Mouse (Mus musculus): Measurements from ENCODE around the gene Pou2f1.

The Pou2f1 gene

DNA sequence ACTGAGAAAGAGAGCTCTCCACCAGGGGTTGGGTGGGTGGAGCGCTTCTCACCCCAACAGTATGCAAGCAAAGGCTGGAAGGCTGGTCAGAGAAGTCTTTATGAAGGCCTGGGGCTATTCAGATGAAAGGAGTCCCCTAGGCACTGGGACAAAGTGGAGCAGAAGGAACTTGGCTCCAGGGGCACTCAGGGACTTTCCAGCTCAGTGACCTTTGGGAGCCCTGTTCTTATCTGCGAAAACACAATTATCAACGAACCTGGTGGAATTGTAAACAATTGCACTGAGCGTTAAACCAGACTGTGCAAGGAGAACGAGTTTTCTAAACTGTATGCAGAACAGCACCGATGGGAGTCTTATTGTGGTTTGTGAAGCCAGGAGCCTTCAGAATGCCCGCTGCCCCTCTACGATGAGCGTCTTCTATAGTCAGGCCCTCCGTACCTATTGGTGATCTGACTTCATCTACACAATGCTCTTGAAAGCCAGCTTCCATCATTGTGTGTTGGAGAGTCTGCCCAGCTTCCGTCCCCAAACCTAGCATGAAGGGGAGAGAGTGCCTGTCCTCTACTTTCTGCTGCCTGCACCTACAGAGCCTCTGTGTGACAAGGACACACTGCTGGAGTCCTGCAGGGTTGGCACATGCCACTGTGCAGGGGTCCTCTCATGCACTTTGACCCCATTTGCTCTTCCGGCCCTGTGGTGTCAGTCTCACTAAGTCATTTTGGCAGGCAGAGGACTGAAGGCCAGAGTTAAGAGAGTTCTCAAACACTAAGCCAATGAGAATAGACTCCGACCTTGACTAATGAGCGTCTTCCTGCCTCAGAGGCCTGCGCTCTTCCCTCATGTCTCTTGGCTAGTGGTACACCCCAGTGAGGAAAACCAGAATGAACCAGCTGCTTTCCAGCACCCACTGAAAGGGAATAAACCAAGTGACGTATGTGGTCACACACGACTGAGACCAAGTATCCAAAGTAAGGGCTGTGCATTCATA lies 152.7 kb downstream of the Pou2f1 start:
- in situ Hi-C loops (cut with MboI, MseI), result no loop called here

DNA sequence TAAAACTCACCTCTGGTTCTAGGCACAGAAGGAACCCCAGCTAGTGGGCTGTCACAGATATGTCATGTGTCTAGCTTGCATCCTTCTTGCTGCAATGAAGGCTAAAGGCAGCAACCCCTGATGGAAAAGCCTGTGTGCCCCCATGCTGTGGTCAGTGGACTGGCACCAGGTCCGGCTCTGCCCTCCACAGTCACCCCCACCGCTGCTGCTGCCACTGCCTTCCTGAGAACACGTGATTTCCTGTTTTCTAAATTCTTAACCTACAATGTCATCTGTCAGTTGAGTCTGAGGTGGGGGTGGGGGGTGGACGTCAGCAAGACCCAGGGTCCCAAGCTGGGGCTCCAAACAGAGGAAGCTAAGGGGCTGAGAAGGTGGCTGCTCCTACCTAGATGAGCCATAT lies 153.6 kb downstream of the Pou2f1 start:
- in situ Hi-C loops (cut with MboI, MseI), result no loop called here

DNA sequence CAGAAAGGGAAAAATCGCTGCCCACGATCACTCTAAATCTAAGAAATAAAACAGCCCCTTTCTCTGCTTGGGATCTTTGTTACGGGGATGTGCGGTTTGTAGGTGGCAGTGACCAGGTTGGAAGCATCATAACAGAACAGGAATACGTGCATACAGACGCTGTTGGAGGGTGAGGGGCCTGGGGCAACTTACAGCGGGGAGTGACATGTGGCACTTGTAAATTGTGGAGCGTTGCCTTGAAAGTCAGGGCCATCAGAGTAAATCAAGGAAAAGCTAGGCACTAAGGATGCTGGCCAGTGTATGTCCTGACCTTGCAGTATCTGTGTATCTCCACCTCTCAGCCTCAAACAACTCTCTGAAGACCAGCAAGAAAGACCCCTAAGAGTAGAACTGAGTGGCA lies 154.1 kb downstream of the Pou2f1 start:
- in situ Hi-C loops (cut with MboI, MseI), result no loop called here

DNA sequence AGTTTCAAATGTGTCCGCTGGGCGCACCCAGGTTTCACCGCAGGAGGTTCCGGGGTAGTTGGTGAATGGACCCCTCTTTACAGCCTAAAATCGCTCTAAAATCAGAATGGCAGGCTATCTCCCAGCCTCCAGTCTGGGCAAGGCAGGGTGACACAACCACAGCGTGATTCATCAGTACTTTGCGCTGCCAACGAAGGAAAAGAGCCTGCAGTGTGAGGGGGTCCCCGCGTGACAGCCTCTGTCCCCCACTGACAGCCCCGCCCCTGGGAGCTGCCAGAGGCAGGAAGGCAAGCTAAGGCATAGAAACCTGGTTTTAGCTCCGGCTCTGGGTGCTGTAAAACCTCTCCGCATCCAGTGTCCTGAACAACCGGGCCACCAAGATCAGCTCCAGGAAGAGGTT lies 157.1 kb downstream of the Pou2f1 start:
- in situ Hi-C loops (cut with MboI, MseI), result no loop called here

DNA sequence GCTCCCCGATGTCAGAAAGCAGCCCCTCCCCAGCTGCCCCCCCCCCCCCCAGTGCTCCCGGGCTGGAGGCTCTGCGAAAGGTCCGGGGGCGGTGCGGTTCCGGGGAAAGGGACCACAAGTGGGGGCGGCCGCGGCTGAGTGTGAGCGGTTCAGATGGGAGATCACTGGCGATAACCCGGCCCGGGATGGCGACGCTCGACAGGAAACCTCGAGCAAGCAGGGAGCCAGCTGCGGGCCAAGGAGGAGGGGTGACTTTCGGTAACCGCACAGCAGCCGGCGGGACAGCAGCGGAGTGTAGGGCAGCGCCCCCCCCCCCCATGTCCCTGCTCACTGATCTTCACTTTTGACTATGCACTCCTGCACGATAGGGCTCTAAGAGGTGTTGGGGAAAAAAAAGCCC lies 157.5 kb downstream of the Pou2f1 start:
- in situ Hi-C loops (cut with MboI, MseI), result loop anchor here (5.0 kb wide), 1 partner anchor 38 kb away; no protein-coding TSS in a partner anchor

DNA sequence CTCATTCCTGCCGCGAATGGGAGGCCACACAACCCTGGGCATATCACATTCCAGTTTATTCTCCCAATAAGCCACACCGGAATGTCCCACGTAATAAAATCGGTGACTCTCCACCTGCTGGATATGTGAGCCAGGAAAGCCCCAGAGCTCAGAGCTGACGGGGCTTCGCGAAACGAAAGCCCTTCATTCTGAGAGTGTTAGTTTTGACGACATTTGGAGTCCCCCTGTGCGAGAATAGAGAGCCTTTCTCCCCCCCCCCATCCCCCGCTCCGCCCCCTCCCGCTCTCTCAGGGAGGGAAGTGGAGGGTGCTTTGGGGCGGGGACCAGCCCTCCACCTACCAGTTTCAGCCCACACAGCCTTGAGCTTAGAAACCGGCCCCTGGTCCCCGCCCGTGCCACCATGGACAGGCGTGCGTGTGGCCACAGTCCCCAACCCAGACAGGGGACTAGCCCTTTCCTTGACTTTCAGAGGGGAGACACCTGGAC lies 158.0 kb downstream of the Pou2f1 start:
- in situ Hi-C loops (cut with MboI, MseI), result loop anchor here (5.0 kb wide), 1 partner anchor 37 kb away; no protein-coding TSS in a partner anchor

DNA sequence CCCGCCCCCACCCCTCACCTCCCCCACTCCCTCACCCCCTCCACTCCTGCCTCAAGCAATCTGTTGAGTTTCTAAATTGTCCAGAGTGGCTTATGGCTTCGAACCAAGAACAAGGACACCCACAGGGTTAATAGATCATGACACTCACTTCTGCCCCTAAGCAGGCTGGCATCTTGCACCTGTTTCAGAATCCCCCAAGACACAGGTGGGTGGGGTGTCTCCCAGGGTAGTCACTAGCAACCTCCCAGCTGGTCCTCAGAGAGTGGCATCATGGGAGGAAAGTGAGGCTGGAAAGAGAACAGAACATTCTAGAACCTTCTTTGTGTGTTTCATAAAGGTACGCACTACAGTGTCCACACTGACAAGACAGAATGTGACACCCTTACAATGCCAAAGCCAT lies 158.9 kb downstream of the Pou2f1 start:
- in situ Hi-C loops (cut with MboI, MseI), result loop anchor here (5.0 kb wide), 1 partner anchor 36 kb away; no protein-coding TSS in a partner anchor

DNA sequence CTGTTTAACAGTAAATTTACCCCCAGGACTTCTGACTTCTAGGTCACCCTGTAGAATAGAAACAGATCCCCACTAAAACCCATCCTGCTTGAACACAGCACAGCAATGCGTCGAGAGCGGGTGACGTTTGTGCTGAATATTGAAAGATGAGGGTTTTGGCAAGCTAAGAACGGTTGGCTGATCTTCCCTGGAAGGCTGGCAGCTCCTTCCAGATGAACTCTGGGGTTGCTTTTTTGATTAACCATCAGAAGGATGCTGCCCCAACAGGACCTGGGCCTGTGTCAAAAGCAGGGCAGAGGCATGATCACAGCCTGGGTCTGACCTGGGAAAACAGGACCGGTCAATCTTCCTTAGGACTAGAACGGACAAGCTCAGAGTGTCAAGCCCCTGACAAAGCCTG lies 160.3 kb downstream of the Pou2f1 start:
- in situ Hi-C loops (cut with MboI, MseI), result loop anchor here (5.0 kb wide), 1 partner anchor 35 kb away; no protein-coding TSS in a partner anchor

DNA sequence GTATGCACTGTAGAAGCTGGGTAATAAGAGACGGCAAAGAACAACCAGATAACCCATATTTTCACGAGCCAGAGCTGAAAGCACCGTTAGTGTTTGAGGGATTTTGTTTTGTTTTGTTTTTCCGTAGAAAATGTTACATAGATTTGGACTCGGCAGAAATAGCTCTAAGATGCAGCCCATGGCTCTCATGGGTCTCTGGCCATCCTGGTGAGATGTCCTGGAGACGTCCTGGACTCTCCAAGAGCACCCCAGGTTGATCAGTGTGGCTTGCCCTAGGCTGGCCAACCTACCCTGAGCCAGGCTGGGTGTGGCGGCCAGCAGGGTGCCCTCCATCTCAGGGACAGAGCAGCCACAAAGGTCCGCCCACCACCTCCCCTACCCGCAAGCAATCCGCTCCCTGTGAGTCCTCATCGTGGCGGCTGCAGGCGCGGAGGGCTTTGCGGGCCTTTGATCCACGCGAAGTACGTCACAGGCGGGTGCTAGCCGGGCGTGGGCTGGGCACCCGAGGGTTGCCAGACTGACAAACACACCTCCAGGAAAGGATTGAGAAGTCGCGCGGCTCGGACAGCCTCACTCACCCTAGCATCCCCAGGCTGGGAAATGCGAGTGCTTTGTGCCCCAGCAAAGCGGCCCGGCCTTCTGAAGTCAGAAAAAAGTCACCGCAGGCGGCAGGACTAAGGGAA lies 161.8 kb downstream of the Pou2f1 start:
- in situ Hi-C loops (cut with MboI, MseI), result loop anchor here (5.0 kb wide), 1 partner anchor 33 kb away; no protein-coding TSS in a partner anchor

DNA sequence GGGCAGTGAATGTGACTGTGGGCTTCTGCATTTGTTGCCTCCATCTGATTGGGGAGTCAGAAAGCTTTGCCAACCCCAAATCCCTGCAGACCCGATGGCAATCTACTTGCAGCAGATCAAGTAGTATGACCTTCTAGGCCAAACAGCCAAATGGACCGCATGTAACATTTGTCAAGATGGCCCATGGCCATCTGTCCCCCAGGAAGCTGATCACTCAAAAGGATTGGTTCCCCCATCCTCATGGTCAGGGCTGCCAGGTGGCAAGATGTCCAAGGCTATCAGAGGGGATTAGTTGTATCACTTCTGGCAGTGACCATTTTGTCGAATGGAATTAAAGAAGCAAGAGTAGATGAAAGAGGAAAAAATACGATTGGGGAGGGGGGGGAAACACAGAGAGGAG lies 163.3 kb downstream of the Pou2f1 start:
- in situ Hi-C loops (cut with MboI, MseI), result no loop called here

DNA sequence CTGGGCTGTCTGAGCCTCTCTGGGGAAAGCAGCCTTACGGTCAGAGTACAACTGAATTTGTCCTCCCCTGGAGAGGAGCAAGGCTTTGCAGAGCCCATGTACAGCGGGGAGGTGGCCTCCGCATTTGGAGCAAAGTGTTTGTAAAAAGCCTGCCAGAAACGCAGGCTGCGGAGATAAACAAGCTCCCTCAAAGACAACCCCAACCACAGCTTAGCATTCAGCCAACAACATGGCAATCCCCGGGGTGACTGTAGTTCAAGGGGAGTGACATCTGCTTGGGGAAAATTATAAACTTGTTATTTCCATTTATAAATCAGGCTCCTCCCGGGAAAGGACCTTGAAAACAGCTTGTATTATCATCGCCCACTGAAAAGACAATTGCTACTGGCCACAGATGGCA lies 164.9 kb downstream of the Pou2f1 start:
- in situ Hi-C loops (cut with MboI, MseI), result no loop called here

DNA sequence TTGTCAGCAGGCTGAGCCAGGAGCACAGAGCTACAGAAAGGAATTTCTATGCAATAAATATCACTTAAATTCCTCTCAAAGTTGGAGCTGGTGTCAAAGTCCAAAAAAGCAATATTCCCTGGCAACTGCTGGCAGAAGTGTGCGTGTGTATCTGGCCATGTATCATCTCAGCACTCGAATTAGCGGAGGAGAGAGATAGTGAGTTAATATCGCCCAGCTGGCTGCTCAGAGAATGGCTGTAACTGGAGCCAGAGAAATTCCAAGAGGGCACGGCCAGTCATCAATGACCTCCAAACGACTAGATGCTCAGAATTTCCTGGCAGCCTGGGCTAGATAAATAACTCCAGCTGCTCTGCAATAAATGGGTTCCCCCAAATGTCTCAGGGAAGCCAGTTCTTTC lies 166.0 kb downstream of the Pou2f1 start:
- in situ Hi-C loops (cut with MboI, MseI), result no loop called here

DNA sequence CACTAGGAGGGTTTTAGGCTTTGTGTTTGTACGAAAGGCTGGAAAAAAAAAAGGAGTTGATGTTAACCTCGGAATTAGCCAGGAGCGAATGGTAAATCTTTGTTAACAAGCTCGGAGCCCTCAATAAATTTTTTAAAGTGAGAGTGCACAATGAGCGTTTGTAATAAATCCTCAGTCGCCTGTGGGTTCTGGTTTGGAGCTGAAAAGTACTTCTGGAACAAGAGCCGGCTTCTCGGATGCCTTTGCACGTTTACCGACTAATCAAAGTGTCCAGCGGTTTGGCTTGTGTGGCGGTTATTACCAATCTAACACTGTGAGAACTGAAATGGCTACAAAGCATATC lies 167.9 kb downstream of the Pou2f1 start:
- in situ Hi-C loops (cut with MboI, MseI), result no loop called here

DNA sequence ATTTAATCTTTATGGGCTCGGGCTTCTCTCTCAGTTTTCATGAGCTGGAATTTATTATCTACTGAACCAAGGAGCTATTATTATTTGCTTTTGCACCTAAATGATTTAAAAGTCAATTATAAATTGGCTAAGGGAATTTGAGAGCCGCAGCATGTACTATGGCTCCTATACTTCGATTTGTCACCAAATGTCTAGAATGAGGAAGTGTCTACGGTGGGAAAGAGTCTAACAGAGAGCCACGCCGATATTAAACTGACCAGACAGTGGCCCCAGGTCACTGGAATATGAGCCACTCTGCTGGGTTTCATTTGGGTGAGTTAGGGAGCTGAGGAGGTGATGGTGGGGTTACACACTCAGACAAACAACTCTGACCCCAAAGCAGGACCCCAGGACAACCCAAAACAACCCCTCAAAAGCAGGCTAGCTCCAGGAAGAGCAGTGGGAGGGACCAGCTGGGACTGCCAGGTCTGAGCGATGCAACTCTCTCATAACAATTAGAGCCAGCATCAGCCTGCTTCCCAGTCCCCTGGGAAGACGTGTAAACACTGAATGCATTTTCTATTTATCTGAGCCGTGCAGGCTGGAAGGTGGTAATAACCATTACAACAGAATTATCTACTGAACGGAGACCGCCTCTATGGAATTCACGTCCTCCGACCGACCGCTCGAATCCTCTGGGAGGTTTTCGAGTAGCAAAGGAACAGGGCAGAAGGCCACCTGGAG lies 168.4 kb downstream of the Pou2f1 start:
- in situ Hi-C loops (cut with MboI, MseI), result no loop called here

DNA sequence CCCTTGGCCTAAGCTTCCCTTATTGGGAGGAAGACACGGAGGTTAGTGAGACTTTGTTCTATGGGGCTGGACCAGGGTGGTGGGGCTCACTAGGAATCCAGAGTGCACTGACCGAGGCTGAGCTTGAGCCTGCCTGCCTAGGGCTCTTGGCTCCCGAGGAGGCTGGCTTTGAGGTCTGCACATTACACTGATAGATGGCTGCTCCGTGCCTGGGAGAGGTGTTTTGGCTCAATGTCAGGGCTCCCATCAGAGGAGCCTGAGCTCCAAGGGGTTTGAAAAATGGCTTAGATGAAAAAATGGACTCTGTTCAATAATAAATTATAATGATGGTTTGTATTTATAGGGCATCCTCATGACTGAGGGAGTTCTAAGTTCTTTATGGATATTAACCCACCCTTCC lies 169.2 kb downstream of the Pou2f1 start:
- in situ Hi-C loops (cut with MboI, MseI), result no loop called here

DNA sequence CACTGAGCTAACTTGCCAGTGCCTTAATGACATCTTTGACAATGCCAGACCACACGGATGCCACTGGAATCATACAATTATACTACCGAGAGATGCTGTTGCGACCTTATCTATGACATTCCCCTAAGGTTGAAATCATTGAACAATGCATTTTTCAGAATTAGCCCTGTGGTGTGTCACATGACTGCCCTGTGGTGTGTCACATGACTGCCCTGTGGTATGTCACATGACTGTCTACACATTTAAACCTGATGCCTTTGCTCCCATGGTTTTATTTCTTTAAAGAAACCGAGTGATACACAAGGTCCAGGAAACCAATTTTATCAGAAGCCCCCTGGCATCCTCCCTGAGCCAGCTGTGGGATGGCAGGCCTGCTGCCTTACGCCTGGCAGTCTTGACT lies 172.6 kb downstream of the Pou2f1 start:
- in situ Hi-C loops (cut with MboI, MseI), result no loop called here

DNA sequence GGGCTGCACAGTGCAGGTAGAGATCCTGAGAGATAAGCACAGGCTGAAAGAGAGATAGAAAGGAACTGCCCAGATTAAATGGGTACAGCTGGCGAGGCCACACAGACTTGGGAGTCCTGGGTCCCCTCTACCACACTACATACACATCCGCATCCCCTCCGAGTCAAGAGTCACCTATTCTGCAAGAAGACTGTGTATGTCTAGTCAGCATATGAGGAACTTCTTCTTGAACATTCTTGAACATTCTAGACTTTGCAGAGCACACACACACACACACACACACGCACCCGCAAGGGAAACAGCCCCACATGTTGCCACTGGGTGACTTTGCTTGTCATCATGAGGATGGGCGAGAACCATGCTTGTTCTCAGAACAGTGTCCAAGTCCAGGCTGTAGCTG lies 173.9 kb downstream of the Pou2f1 start:
- in situ Hi-C loops (cut with MboI, MseI), result no loop called here

DNA sequence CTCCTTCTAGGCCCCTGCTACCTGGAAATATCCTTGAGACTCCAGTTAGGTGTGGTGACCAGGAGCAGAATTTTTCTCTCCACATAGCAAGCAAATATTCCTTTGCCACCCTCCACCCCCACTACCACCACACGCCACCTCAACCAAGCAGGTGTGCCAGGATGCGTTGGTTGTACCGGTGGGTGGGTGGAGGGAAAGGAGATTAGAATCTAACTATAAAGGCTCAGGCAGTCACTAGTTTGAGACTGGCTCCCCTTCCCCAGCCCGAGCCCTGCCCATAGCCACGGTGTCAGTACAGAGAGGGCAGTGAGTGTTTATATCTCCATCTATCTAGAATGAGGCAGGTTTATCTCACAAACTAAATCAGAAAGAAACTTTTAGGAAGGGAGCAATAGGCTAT lies 174.3 kb downstream of the Pou2f1 start:
- in situ Hi-C loops (cut with MboI, MseI), result no loop called here

DNA sequence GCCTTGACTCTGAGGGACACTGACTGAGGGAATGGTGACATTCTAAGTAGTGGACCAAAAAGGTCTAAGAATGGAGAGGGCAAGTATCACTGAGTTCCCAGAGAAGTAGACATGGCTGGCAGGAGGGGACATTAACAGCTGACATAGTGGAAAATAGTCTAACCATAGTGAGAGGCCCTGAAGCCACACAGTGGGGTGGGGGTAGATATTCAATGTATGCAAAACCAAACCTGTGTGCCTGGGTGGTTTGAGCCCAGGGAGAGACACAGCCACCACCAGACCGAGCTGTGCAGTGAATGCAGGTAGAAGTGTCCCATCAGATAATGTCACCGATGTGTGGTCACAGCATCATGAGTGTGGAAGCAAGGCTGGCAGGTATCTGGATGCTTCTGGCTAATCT lies 180.4 kb downstream of the Pou2f1 start:
- in situ Hi-C loops (cut with MboI, MseI), result loop anchor here (25.0 kb wide), 1 partner anchor 1760 kb away; the partner anchor contains the start of gene Sell

DNA sequence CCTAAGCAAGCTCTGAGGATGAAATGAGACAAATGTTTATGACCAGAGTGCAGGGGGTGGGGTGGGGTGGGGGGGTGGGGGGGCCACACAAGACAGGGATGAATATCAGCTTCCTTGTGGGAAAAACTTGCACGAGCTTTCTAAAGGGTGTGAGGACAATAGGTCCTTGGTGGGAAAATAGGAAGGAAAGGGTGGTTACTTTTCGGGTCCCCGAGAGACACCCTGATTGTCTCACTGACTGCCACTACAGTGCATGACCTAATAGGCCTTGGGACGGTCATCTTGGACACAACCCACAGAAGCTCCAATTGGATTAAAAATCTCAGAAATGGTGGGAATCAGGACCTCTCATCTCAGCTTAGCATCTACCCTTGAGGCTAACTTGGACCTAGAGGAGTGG lies 183.3 kb downstream of the Pou2f1 start:
- in situ Hi-C loops (cut with MboI, MseI), result loop anchor here (25.0 kb wide), 1 partner anchor 1757 kb away; the partner anchor contains the start of gene Sell

DNA sequence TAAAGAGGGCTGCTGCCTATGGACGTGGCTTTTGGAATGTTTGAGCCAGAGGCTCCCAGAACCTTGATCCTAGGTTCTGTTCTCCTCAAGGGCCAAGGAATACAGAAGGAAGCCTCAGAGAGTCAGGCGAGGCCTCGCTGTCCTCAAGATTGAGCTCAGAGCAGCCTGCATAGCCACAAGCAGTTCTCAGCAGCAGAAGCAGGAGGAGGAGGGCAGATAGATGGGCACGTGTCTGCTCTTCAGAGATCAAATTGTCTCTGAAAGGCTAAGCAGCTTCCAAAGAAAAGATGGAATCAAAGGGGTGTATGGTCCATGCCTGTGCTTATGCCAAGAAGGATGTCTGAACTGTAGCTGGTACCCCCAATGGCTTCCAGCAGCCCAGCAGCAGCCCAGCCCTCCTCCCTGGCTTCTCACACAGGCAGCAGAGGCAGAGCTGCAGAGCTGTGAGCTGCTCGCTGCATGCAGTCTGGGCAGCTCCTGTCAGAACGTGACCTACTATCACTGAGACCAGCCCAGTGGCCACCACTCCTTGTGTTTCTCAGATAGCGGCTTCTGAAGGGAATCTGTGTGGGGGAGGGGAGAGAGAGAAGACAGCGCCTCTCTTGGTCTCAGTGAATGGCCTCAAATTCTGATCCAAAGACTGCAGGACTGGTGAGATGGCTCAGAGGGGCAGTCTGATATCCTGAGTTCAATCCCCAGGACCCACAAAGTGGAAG lies 184.2 kb downstream of the Pou2f1 start:
- in situ Hi-C loops (cut with MboI, MseI), result loop anchor here (25.0 kb wide), 1 partner anchor 1756 kb away; the partner anchor contains the start of gene Sell
